Mouse (Mus musculus) liver, embryonic 16.5 days (tissue): ENCODE results near the gene Ppp1r13b. TPM values are rescaled to one million over a fixed set of nuclear protein-coding genes. Genes with fewer than 3 reads are reported as not detected.

Experiments used
- ATAC-seq: fragments of 200-750 bp; cut with Nextera tagmentation; 2 replicates; pipeline ENCODE4 v1.8.0; 2017; ENCODE audit warnings: low read depth, mild to moderate bottlenecking, moderate number of reproducible peaks, moderate library complexity
- H3K27ac ChIP-seq: fragments of 300-500 bp; sonication (generic); 2 replicates; pipeline ENCODE4 v1.5.1; 2014; ENCODE audit warnings: mild to moderate bottlenecking, low read length
- H3K27me3 ChIP-seq: fragments of 300-500 bp; sonication (generic); 2 replicates; pipeline ENCODE4 v1.6.1; 2014; ENCODE audit warnings: low read depth, low read length, mixed read lengths; ENCODE audit not compliant: control insufficient read depth, insufficient read depth
- H3K36me3 ChIP-seq: fragments of 300-500 bp; sonication (generic); 2 replicates; pipeline ENCODE4 v1.6.1; 2014; ENCODE audit warnings: mild to moderate bottlenecking; ENCODE audit not compliant: control insufficient read depth, insufficient read depth
- H3K4me1 ChIP-seq: fragments of 300-500 bp; sonication (generic); 2 replicates; pipeline ENCODE4 v1.6.1; 2014; ENCODE audit warnings: low read depth, low read length, mixed read lengths; ENCODE audit not compliant: control insufficient read depth
- H3K4me2 ChIP-seq: fragments of 300-500 bp; sonication (generic); 2 replicates; pipeline ENCODE4 v1.6.1; 2014; ENCODE audit warnings: low read depth, low read length, mixed read lengths
- H3K4me3 ChIP-seq: fragments of 300-500 bp; sonication (generic); 2 replicates; pipeline ENCODE4 v1.5.1; 2014; ENCODE audit warnings: low read depth, mild to moderate bottlenecking, low read length
- H3K9ac ChIP-seq: fragments of 300-500 bp; sonication (generic); 2 replicates; pipeline ENCODE4 v1.6.1; 2014; ENCODE audit warnings: low read depth, low read length
- H3K9me3 ChIP-seq: fragments of 300-500 bp; sonication (generic); replicated peaks from 2 replicates; pipeline ENCODE4 v1.6.1; 2016; ENCODE audit warnings: low read length; ENCODE audit not compliant: control insufficient read depth
- WGBS: fragments of 180-500 bp; shearing (Covaris S2); extraction: QIAGEN DNeasy Blood & Tissue Kit; methylation state at CpG from one replicate; pipeline ENCODE4 v1.1.7; 2014; ENCODE audit not compliant: insufficient replicate concordance; 5-methylcytosine and 5-hydroxymethylcytosine counted together
- polyA plus RNA-seq: library from polyadenylated mRNA; unstranded; fragments of >200 nt; fragmentation: Nextera tagmentation; extraction: Ambion mirVana; gene quantifications from 2 replicates; pipeline ENCODE4 v1.2.1, GENCODE M21; 2015

Ppp1r13b gene
- polyA plus RNA-seq, 1 experiment from 2014 or later = 1.9 TPM

GRCm38 (mm10) chr12:111875499-111875898, 32.4 kb downstream of the Ppp1r13b start:
- H3K4me2 ChIP-seq = no peak overlapping the region
- H3K4me3 ChIP-seq = no peak overlapping the region
- no peak overlapping the region for H3K9ac ChIP-seq
- H3K36me3 ChIP-seq = no peaks in the 10 kb centered on the region
- no peaks in the 10 kb centered on the region for H3K27me3 ChIP-seq
- no peaks in the 10 kb centered on the region for H3K4me1 ChIP-seq
- no peak for ATAC-seq
- 64% methylated on average over 3 of the region's 3 CpGs for WGBS
- no peaks in the 10 kb centered on the region for H3K9me3 ChIP-seq
- no peak overlapping the region for H3K27ac ChIP-seq

GRCm38 (mm10) chr12:111874601-111875140, 33.2 kb downstream of the Ppp1r13b start:
- H3K9ac ChIP-seq = no peak overlapping the region
- no peaks in the 10 kb centered on the region for H3K36me3 ChIP-seq
- no peak overlapping the region for H3K4me3 ChIP-seq
- no peaks in the 10 kb centered on the region for H3K4me1 ChIP-seq
- no peak overlapping the region for H3K4me2 ChIP-seq
- no peak for ATAC-seq
- no peaks in the 10 kb centered on the region for H3K27me3 ChIP-seq
- no peak overlapping the region for H3K27ac ChIP-seq
- WGBS = 55% methylated on average over 1 of the region's 1 CpGs
- no peaks in the 10 kb centered on the region for H3K9me3 ChIP-seq

GRCm38 (mm10) chr12:111872079-111872478, 35.8 kb downstream of the Ppp1r13b start:
- no peaks in the 10 kb centered on the region for H3K4me1 ChIP-seq
- no peaks in the 10 kb centered on the region for H3K27me3 ChIP-seq
- H3K9me3 ChIP-seq = no peaks in the 10 kb centered on the region
- no peak overlapping the region for H3K27ac ChIP-seq
- no peak overlapping the region for H3K4me2 ChIP-seq
- 40% methylated on average over 5 of the region's 5 CpGs for WGBS
- H3K36me3 ChIP-seq = no peaks in the 10 kb centered on the region
- H3K4me3 ChIP-seq = no peak overlapping the region
- ATAC-seq = no peak
- H3K9ac ChIP-seq = no peak overlapping the region

- 82% methylated on average over 7 of the region's 7 CpGs for WGBS
- ATAC-seq = no peak
- no peak overlapping the region for H3K27ac ChIP-seq
- no peak overlapping the region for H3K4me3 ChIP-seq
- H3K36me3 ChIP-seq = no peaks in the 10 kb centered on the region
- no peaks in the 10 kb centered on the region for H3K9me3 ChIP-seq
- no peaks in the 10 kb centered on the region for H3K4me1 ChIP-seq
- H3K4me2 ChIP-seq = no peak overlapping the region
- H3K27me3 ChIP-seq = no peaks in the 10 kb centered on the region
- H3K9ac ChIP-seq = no peak overlapping the region
These were observed 37.1 kb downstream of the Ppp1r13b start for GRCm38 (mm10) chr12:111870811-111871210.

GRCm38 (mm10) chr12:111869806-111870205, 38.1 kb downstream of the Ppp1r13b start:
- Histone ChIP-seq H3K4me3 (no peak overlapping the region), H3K4me2 (no peak overlapping the region), H3K27me3 (no peaks in the 10 kb centered on the region), H3K9ac (no peak overlapping the region), H3K4me1 (no peaks in the 10 kb centered on the region), H3K27ac (no peak overlapping the region), H3K36me3 (no peaks in the 10 kb centered on the region), H3K9me3 (no peaks in the 10 kb centered on the region)
- no peak for ATAC-seq
- 75% methylated on average over 1 of the region's 1 CpGs for WGBS

GRCm38 (mm10) chr12:111864206-111864824, 43.6 kb downstream of the Ppp1r13b start:
- Histone ChIP-seq H3K4me3 (no peak overlapping the region), H3K9me3 (no peaks in the 10 kb centered on the region), H3K4me1 (no peaks in the 10 kb centered on the region), H3K27me3 (no peaks in the 10 kb centered on the region), H3K36me3 (no peaks in the 10 kb centered on the region; the same call in 1 of the 2 replicates), H3K4me2 (no peak overlapping the region), H3K9ac (no peak overlapping the region), H3K27ac (no peak overlapping the region)
- no peak for ATAC-seq
- WGBS = 86% methylated on average over 4 of the region's 4 CpGs

GRCm38 (mm10) chr12:111855448-111855847, 52.5 kb downstream of the Ppp1r13b start:
- no peak overlapping the region for H3K4me3 ChIP-seq

GRCm38 (mm10) chr12:111853546-111853945, 54.4 kb downstream of the Ppp1r13b start:
- H3K4me2 ChIP-seq = no peak overlapping the region
- 56% methylated on average over 4 of the region's 4 CpGs for WGBS
- no peak overlapping the region for H3K27ac ChIP-seq
- no peaks in the 10 kb centered on the region for H3K36me3 ChIP-seq
- H3K4me3 ChIP-seq = no peak overlapping the region
- no peak for ATAC-seq
- no peak overlapping the region for H3K9ac ChIP-seq
- no peaks in the 10 kb centered on the region for H3K9me3 ChIP-seq
- H3K27me3 ChIP-seq = no peaks in the 10 kb centered on the region
- no peaks in the 10 kb centered on the region; the same call in 1 of the 2 replicates for H3K4me1 ChIP-seq

More at GRCm38 (mm10) chr12:111855448-111855847, 52.5 kb downstream of the Ppp1r13b start:
- no peaks in the 10 kb centered on the region for H3K4me1 ChIP-seq
- no peaks in the 10 kb centered on the region for H3K36me3 ChIP-seq
- ATAC-seq = no peak
- no peak overlapping the region for H3K4me2 ChIP-seq
- no peaks in the 10 kb centered on the region for H3K9me3 ChIP-seq
- WGBS = 71% methylated on average over 2 of the region's 2 CpGs
- no peak overlapping the region for H3K27ac ChIP-seq
- no peak overlapping the region for H3K9ac ChIP-seq
- no peaks in the 10 kb centered on the region for H3K27me3 ChIP-seq

GRCm38 (mm10) chr12:111853011-111853436, 54.9 kb downstream of the Ppp1r13b start:
- Histone ChIP-seq H3K27me3 (no peaks in the 10 kb centered on the region), H3K4me2 (no peak overlapping the region), H3K36me3 (no peaks in the 10 kb centered on the region), H3K9ac (no peak overlapping the region), H3K4me3 (no peak overlapping the region), H3K27ac (no peak overlapping the region), H3K9me3 (no peaks in the 10 kb centered on the region), H3K4me1 (no peaks in the 10 kb centered on the region; the same call in 1 of the 2 replicates)
- 59% methylated on average over 10 of the region's 10 CpGs for WGBS
- ATAC-seq = no peak
